Mouse (Mus musculus): ENCODE measurements at regions not wholly inside any gene's neighbourhood (a gene's known extent, or its start where the extent isn't known, plus 50 kb on each side); places are given as distances from the start of the nearest gene placed in this dataset.

- no peak for TF ChIP-seq CTCF (IDR thresholded peaks at IDR 0.05; ENCODE audit: low read depth)
- TF ChIP-seq EP300 (optimal IDR thresholded peaks at IDR 0.05), result no peak
These were observed 413.3 kb downstream of the Phf3 start for GRCm38 (mm10) chr1:30460295-30460958.
